Mouse (Mus musculus) C2C12 (cell line): ENCODE measurements around the gene Tmem63b. TPM values are rescaled to one million over a fixed set of nuclear protein-coding genes. Genes with fewer than 3 reads are reported as not detected.

Experiments
- H3K27me3 ChIP-seq: one replicate; pipeline ENCODE4 v1.6.1; 2011; ENCODE audit not compliant: control insufficient read depth, insufficient read depth, insufficient read length
- H3K36me3 ChIP-seq: one replicate; pipeline ENCODE4 v1.6.1; 2011; ENCODE audit not compliant: control insufficient read depth, insufficient read depth
- H3K4me3 ChIP-seq: one replicate; pipeline ENCODE4 v1.5.1; 2011; ENCODE audit warnings: mild to moderate bottlenecking, control low read depth; ENCODE audit not compliant: poor library complexity, insufficient read depth, severe bottlenecking
- H3K79me2 ChIP-seq: one replicate; pipeline ENCODE4 v1.6.1; 2011; ENCODE audit not compliant: control insufficient read depth, insufficient read depth
- H3K79me3 ChIP-seq: one replicate; pipeline ENCODE4 v1.6.1; 2011; ENCODE audit warnings: low read depth, control low read depth
- H3ac ChIP-seq: one replicate; pipeline ENCODE3; 2011; ENCODE audit warnings: low read depth; ENCODE audit not compliant: control insufficient read depth, insufficient read length
- CEBPB ChIP-seq: IDR thresholded peaks from one replicate; pipeline ENCODE4 v1.6.1; 2011; ENCODE audit warnings: low read depth, mild to moderate bottlenecking, control low read depth, moderate library complexity
- CTCF ChIP-seq: IDR thresholded peaks from one replicate; pipeline ENCODE4 v1.5.1; 2011; ENCODE audit not compliant: control insufficient read depth, insufficient read depth, insufficient read length
- FOSL1 ChIP-seq: IDR thresholded peaks from one replicate; pipeline ENCODE4 v1.8.0; 2011; ENCODE audit warnings: mild to moderate bottlenecking, low read length; ENCODE audit not compliant: poor library complexity, insufficient read depth, severe bottlenecking
- MAX ChIP-seq: IDR thresholded peaks from one replicate; pipeline ENCODE4 v1.6.1; 2011; ENCODE audit warnings: mild to moderate bottlenecking, control low read depth
- MYOD1 ChIP-seq: IDR thresholded peaks from one replicate; pipeline ENCODE4 v1.6.1; 2011; ENCODE audit warnings: low read depth; ENCODE audit not compliant: control insufficient read depth, insufficient read length
- MYOG ChIP-seq: IDR thresholded peaks from one replicate; pipeline ENCODE4 v1.6.1; 2011; ENCODE audit not compliant: control insufficient read depth, insufficient read length; ENCODE audit errors: extremely low read depth
- USF1 ChIP-seq: IDR thresholded peaks from one replicate; pipeline ENCODE4 v1.6.1; 2011; ENCODE audit warnings: low read depth, mild to moderate bottlenecking, control low read depth, moderate library complexity
- polyA plus RNA-seq: library from polyadenylated mRNA; unstranded; fragments of >200 nt; fragmentation: generic; extraction: Trizol; gene quantifications from one replicate; pipeline ENCODE4 v1.2.1, GENCODE M21; 2012; ENCODE audit warnings: missing spikeins

The Tmem63b gene
- polyA plus RNA-seq, 1 experiment, result 54.3 TPM

- Histone ChIP-seq H3K36me3 (peaks cover 19% of the 10 kb centered on the region), H3K27me3 (no peaks in the 10 kb centered on the region), H3K79me2 (peaks cover 75% of the 10 kb centered on the region), H3K79me3 (peaks cover 46% of the 10 kb centered on the region), H3ac (no peak overlapping the region), H3K4me3 (no peak overlapping the region)
- no peak for TF ChIP-seq CEBPB
- TF ChIP-seq FOSL1, result no peak
- no peak for TF ChIP-seq MAX
- no peak for TF ChIP-seq MYOD1
- TF ChIP-seq USF1, result no peak
- TF ChIP-seq CTCF, result no peak
- no peak for TF ChIP-seq MYOG
Measured at GRCm38 (mm10) chr17:45693812-45694565, 7.3 kb upstream of the Tmem63b start.

GRCm38 (mm10) chr17:45692159-45692558 lies 5.5 kb upstream of the Tmem63b start:
- TF ChIP-seq MYOD1, result no peak
- TF ChIP-seq USF1, result no peak
- TF ChIP-seq MYOG, result no peak
- no peak for TF ChIP-seq CEBPB
- no peak for TF ChIP-seq MAX
- no peak for TF ChIP-seq FOSL1
- no peak for TF ChIP-seq CTCF
- peaks cover 88% of the 10 kb centered on the region for H3K79me2 ChIP-seq
- peaks cover 11% of the 10 kb centered on the region for H3K36me3 ChIP-seq
- H3K4me3 ChIP-seq, result no peak overlapping the region
- no peaks in the 10 kb centered on the region for H3K27me3 ChIP-seq
- no peak overlapping the region for H3ac ChIP-seq
- H3K79me3 ChIP-seq, result peaks cover 62% of the 10 kb centered on the region

- Histone ChIP-seq H3K27me3 (no peaks in the 10 kb centered on the region), H3K79me3 (peaks cover 64% of the 10 kb centered on the region), H3K36me3 (no peaks in the 10 kb centered on the region), H3K79me2 (peaks cover 97% of the 10 kb centered on the region), H3K4me3 (no peak overlapping the region), H3ac (no peak overlapping the region)
- TF ChIP-seq CTCF (no peak), FOSL1 (no peak), MAX (no peak), MYOG (no peak), MYOD1 (no peak), CEBPB (no peak), USF1 (no peak)
Measured at GRCm38 (mm10) chr17:45690044-45690443, 3.3 kb upstream of the Tmem63b start.

- no peak overlapping the region for H3ac ChIP-seq
- peaks cover 99% of the 10 kb centered on the region for H3K79me2 ChIP-seq
- TF ChIP-seq CEBPB (no peak), CTCF (no peak)
Measured at GRCm38 (mm10) chr17:45689120-45689519, 2.4 kb upstream of the Tmem63b start.

GRCm38 (mm10) chr17:45686093-45686619 lies 549 bp downstream of the Tmem63b start, which contains the start of gene Mrpl14:
Gene Mrpl14, plus strand, starts transcription at chr17:45686322.
- peaks cover 99% of the 10 kb centered on the region for H3K79me2 ChIP-seq
- peak within 1 kb of the TSS; percentile 99 for H3ac ChIP-seq
- no peaks in the 10 kb centered on the region for H3K27me3 ChIP-seq
- no peaks in the 10 kb centered on the region for H3K36me3 ChIP-seq
- H3K4me3 ChIP-seq, result peak within 1 kb of the TSS; percentile 68
- TF ChIP-seq MAX, result no peak
- no peak for TF ChIP-seq MYOG
- no peak for TF ChIP-seq MYOD1
- TF ChIP-seq CEBPB, result no peak
- TF ChIP-seq CTCF, result no peak
- no peak for TF ChIP-seq USF1
- no peak for TF ChIP-seq FOSL1
- H3K79me3 ChIP-seq, result peaks cover 70% of the 10 kb centered on the region

More at GRCm38 (mm10) chr17:45689120-45689519, 2.4 kb upstream of the Tmem63b start:
- no peaks in the 10 kb centered on the region for H3K36me3 ChIP-seq
- H3K4me3 ChIP-seq, result no peak overlapping the region
- H3K79me3 ChIP-seq, result peaks cover 69% of the 10 kb centered on the region
- H3K27me3 ChIP-seq, result no peaks in the 10 kb centered on the region
